Comparison of ENCODE assay signal across 9 mouse cellular contexts in the genomic region with DNA sequence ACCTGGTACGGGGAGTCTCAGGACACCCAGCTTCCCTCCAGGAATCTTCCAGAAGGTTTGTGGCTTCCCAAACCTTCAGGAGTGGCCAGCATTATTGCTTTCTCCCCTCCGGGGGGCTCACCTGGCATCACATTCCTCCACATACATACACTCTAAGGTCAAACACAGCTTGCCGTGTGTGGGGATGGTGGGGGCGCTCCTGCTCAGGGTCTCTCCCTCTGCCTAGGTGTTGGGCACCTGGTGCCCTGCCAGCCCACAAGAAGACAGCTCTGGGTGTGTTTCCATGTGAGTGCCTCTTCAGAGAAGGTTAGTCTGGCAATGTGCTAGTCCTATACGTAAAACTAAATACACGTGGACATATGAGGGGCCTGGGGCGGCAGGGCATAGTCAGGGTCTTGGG. TPM values are rescaled to one million over a fixed set of nuclear protein-coding genes. Genes with fewer than 3 reads are reported as not detected.
A peak's percentile ranks its signal among the peaks of the same experiment; 100 is the strongest.
DNase-seq lines count a peak whose midpoint lies in the region; ATAC-seq and TF ChIP-seq lines count a peak whose summit lies in the region.
"Had no signal": no experiment of that assay in that cellular context is flagged by ENCODE, and none has a peak within 500 bp of the region (broad histone marks: within the 10 kb centered on the region; RNA-seq: fewer than 3 reads in every experiment).

No protein-coding gene starts in this region.

- no peak for ATAC-seq in erythroblast, adult 5-6 weeks (replicated peaks; ENCODE audit: low FRiP score, poor library complexity, severe bottlenecking)
- ATAC-seq in hindbrain, embryonic 14.5 days (ENCODE audit: low FRiP score) = no peak
- ATAC-seq in midbrain, embryonic 14.5 days (ENCODE audit: low FRiP score, low TSS enrichment) = no peak
- no peak for ATAC-seq in monocyte, adult 5-6 weeks (replicated peaks; ENCODE audit: insufficient number of reproducible peaks, low FRiP score, low TSS enrichment, poor library complexity, severe bottlenecking)

- H3K36me3 ChIP-seq in erythroblast, embryonic 14.5 days (ENCODE audit: control insufficient read depth) = peaks cover 47% of the 10 kb centered on the region
- H3K36me3 ChIP-seq in E14TG2a.4 (ENCODE audit: insufficient read depth, low read length) = peaks cover 13% of the 10 kb centered on the region; the same call in 1 of the 2 replicates
- H3K36me3 ChIP-seq in hindbrain, embryonic 14.5 days (replicated peaks; ENCODE audit: control insufficient read depth, insufficient read depth) = no peaks in the 10 kb centered on the region
- H3K36me3 ChIP-seq in midbrain, embryonic 14.5 days (ENCODE audit: control insufficient read depth, insufficient read depth, low read length) = no peaks in the 10 kb centered on the region

- H3K27me3 ChIP-seq in erythroblast, embryonic 14.5 days (ENCODE audit: control insufficient read depth) = peaks cover 41% of the 10 kb centered on the region
- peaks cover 69% of the 10 kb centered on the region for H3K27me3 ChIP-seq in E14TG2a.4 (ENCODE audit: insufficient read depth, low read length)
- peaks cover 21% of the 10 kb centered on the region for H3K27me3 ChIP-seq in hindbrain, embryonic 14.5 days (ENCODE audit: control insufficient read depth, insufficient read depth, low read length)
- peaks cover 15% of the 10 kb centered on the region for H3K27me3 ChIP-seq in midbrain, embryonic 14.5 days (ENCODE audit: control insufficient read depth, insufficient read depth, low read length)

- H3K4me1 ChIP-seq in erythroblast, embryonic 14.5 days (ENCODE audit: control insufficient read depth) = peaks cover 35% of the 10 kb centered on the region
- H3K4me1 ChIP-seq in E14TG2a.4 (replicated peaks; ENCODE audit: low read depth, low read length) = peaks cover 28% of the 10 kb centered on the region
- H3K4me1 ChIP-seq in hindbrain, embryonic 14.5 days (replicated peaks; ENCODE audit: control insufficient read depth, insufficient read depth, low read length) = 0 out of 2 replicates have a peak, but pooled peaks cover 6% of the 10 kb centered on the region
- 0 out of 2 replicates have a peak, but pooled peaks cover 4% of the 10 kb centered on the region for H3K4me1 ChIP-seq in midbrain, embryonic 14.5 days (ENCODE audit: control insufficient read depth, insufficient read depth, low read length)

- no peak overlapping the region for H3K9ac ChIP-seq in hindbrain, embryonic 14.5 days
- H3K9ac ChIP-seq in midbrain, embryonic 14.5 days (replicated peaks; ENCODE audit: low read length) = no peak overlapping the region

- H3K4me2 ChIP-seq in hindbrain, embryonic 14.5 days (replicated peaks) = peak overlapping the region; percentile 95; the same call in 1 of the 2 replicates
- peak overlapping the region; percentile 97 for H3K4me2 ChIP-seq in midbrain, embryonic 14.5 days (ENCODE audit: low read length)

- no peak for TF ChIP-seq CTCF in E14TG2a.4 (conservative IDR thresholded peaks at IDR 0.05; ENCODE audit: low read length)

- peak overlapping the region; percentile 68 for H3K4me3 ChIP-seq in erythroblast, embryonic 14.5 days (replicated peaks)
- peak overlapping the region; percentile 82 for H3K4me3 ChIP-seq in E14TG2a.4 (replicated peaks; ENCODE audit: low read length)
- H3K4me3 ChIP-seq in hindbrain, embryonic 14.5 days (replicated peaks; ENCODE audit: low read length) = no peak overlapping the region; the same call in 1 of the 2 replicates
- H3K4me3 ChIP-seq in midbrain, embryonic 14.5 days (replicated peaks; ENCODE audit: low read depth, low read length) = no peak overlapping the region; the same call in 1 of the 2 replicates

- DNase-seq in hindbrain, embryonic 14.5 days (ENCODE audit: low spot score) = no peak
- DNase-seq in midbrain, embryonic 14.5 days = no peak
- no peak for DNase-seq in c-Kit-positive CD71-positive TER-119-positive erythroid progenitor cells, embryonic 14.5 days (ENCODE audit: low spot score)
- no peak for DNase-seq in layer of hippocampus, adult 8-10 months (ENCODE audit: low spot score in 2 of 2)

- H3K9me3 ChIP-seq in erythroblast, embryonic 14.5 days (ENCODE audit: control insufficient read depth, low read length) = no peaks in the 10 kb centered on the region
- H3K9me3 ChIP-seq in E14TG2a.4 (ENCODE audit: low read length) = no peaks in the 10 kb centered on the region
- H3K9me3 ChIP-seq in hindbrain, embryonic 14.5 days (ENCODE audit: control insufficient read depth, low read length) = no peaks in the 10 kb centered on the region
- H3K9me3 ChIP-seq in midbrain, embryonic 14.5 days (ENCODE audit: control insufficient read depth, low read length) = no peaks in the 10 kb centered on the region

- no peak overlapping the region for H3K27ac ChIP-seq in hindbrain, embryonic 14.5 days
- H3K27ac ChIP-seq in midbrain, embryonic 14.5 days (replicated peaks; ENCODE audit: low read depth, low read length) = no peak overlapping the region

- WGBS in hindbrain, embryonic 14.5 days = 47% methylated on average over 7 of the region's 7 CpGs
- 46% methylated on average over 7 of the region's 7 CpGs for WGBS in midbrain, embryonic 14.5 days

RNA-seq across cellular contexts. Expression of gene Phf19, which starts 1.2 kb away (rescaled TPM):
- 1.8 and 2.1 TPM in 2 replicates for polyA plus RNA-seq in erythroblast, embryonic 14.5 days (2012)
- 1.7 and 1.9 TPM in 2 replicates for total RNA-seq in erythroblast, adult 5-6 weeks (2015; ENCODE audit: low replicate concordance)
- 0.42 and 1.9 TPM in 2 replicates for total RNA-seq in erythroblast, adult 5-6 weeks (2017; ENCODE audit: low replicate concordance)
- 1.8 and 4.1 TPM in 2 replicates for polyA plus RNA-seq in hindbrain, embryonic 14.5 days (2014; fragmentation: Nextera tagmentation; extraction: Ambion mirVana)
- polyA plus RNA-seq in midbrain, embryonic 14.5 days (2014; fragmentation: Nextera tagmentation; extraction: Ambion mirVana) = 0.93 and 1.6 TPM in 2 replicates
- 1.1 to 5.3 TPM (median 1.4 TPM) in 3 replicates for total RNA-seq in monocyte, adult 5-6 weeks (2017)
- 1 to 10 TPM; 1.1 to 2.1 (median 1.7) TPM for total RNA-seq in layer of hippocampus, adult 8-10 months (2022)

RNA-seq across cellular contexts. Expression of gene Psmd5, which starts 37.8 kb away (rescaled TPM):
- polyA plus RNA-seq in erythroblast, embryonic 14.5 days (2012) = 0.80 and 1.2 TPM in 2 replicates
- 18.0 and 64.0 TPM in 2 replicates for total RNA-seq in erythroblast, adult 5-6 weeks (2015; ENCODE audit: low replicate concordance)
- 11.8 and 25.0 TPM in 2 replicates for total RNA-seq in erythroblast, adult 5-6 weeks (2017; ENCODE audit: low replicate concordance)
- 107 and 114 TPM in 2 replicates for polyA plus RNA-seq in hindbrain, embryonic 14.5 days (2014; fragmentation: Nextera tagmentation; extraction: Ambion mirVana)
- 107 and 112 TPM in 2 replicates for polyA plus RNA-seq in midbrain, embryonic 14.5 days (2014; fragmentation: Nextera tagmentation; extraction: Ambion mirVana)
- total RNA-seq in monocyte, adult 5-6 weeks (2017) = 18.7 to 33.4 TPM (median 20.4 TPM) in 3 replicates
- total RNA-seq in layer of hippocampus, adult 8-10 months (2022) = 10 to 100 TPM; 40.0 to 53.1 (median 45.1) TPM

RNA-seq across cellular contexts. Expression of gene Cutal, which starts 38.4 kb away (rescaled TPM):
- not detected in 2 replicates for polyA plus RNA-seq in erythroblast, embryonic 14.5 days (2012)
- total RNA-seq in erythroblast, adult 5-6 weeks (2015; ENCODE audit: low replicate concordance) = not detected in 2 replicates
- total RNA-seq in erythroblast, adult 5-6 weeks (2017; ENCODE audit: low replicate concordance) = not detected in 2 replicates
- polyA plus RNA-seq in hindbrain, embryonic 14.5 days (2014; fragmentation: Nextera tagmentation; extraction: Ambion mirVana) = 0.21 and 0.37 TPM in 2 replicates
- 0.59 TPM in 1 of 2 replicates, not detected in the other for polyA plus RNA-seq in midbrain, embryonic 14.5 days (2014; fragmentation: Nextera tagmentation; extraction: Ambion mirVana)
- not detected in 3 replicates for total RNA-seq in monocyte, adult 5-6 weeks (2017)
- under 1 TPM; 0.28 to 0.91 (median 0.43) TPM for total RNA-seq in layer of hippocampus, adult 8-10 months (2022)
- polyA plus RNA-seq: neural tube, embryonic 14.5 days had no signal

RNA-seq across cellular contexts. Expression of gene Traf1, which starts 49.0 kb away (rescaled TPM):
- polyA plus RNA-seq in erythroblast, embryonic 14.5 days (2012) = not detected in 2 replicates
- 0.63 TPM in 1 of 2 replicates, not detected in the other for total RNA-seq in erythroblast, adult 5-6 weeks (2015; ENCODE audit: low replicate concordance)
- 0.43 TPM in 1 of 2 replicates, not detected in the other for total RNA-seq in erythroblast, adult 5-6 weeks (2017; ENCODE audit: low replicate concordance)
- 1.2 and 2.0 TPM in 2 replicates for polyA plus RNA-seq in hindbrain, embryonic 14.5 days (2014; fragmentation: Nextera tagmentation; extraction: Ambion mirVana)
- 0.87 and 3.3 TPM in 2 replicates for polyA plus RNA-seq in midbrain, embryonic 14.5 days (2014; fragmentation: Nextera tagmentation; extraction: Ambion mirVana)
- total RNA-seq in monocyte, adult 5-6 weeks (2017) = 94.2 to 168 TPM (median 96.5 TPM) in 3 replicates
- total RNA-seq in layer of hippocampus, adult 8-10 months (2022) = 1 to 10 TPM; 3.5 to 6.1 (median 4.5) TPM

Comparison
In these comparisons a context has a peak if more than half of its experiments do, and no peak if none do; other contexts are left out.
1. H3K4me3 ChIP-seq: peak in erythroblast, embryonic 14.5 days (single experiment) and E14TG2a.4 (single experiment); none in hindbrain, embryonic 14.5 days (single experiment) and midbrain, embryonic 14.5 days (single experiment).